Mouse (Mus musculus) heart, adult 9 months (tissue): ENCODE data around the gene Slco4a1.

Experiments
- DNase-seq, 2 experiments: peaks; one replicate each; pipeline ENCODE4 v3.0.0; 2022; ENCODE audit warnings: low spot score in 2 of 2

The Slco4a1 gene

DNA sequence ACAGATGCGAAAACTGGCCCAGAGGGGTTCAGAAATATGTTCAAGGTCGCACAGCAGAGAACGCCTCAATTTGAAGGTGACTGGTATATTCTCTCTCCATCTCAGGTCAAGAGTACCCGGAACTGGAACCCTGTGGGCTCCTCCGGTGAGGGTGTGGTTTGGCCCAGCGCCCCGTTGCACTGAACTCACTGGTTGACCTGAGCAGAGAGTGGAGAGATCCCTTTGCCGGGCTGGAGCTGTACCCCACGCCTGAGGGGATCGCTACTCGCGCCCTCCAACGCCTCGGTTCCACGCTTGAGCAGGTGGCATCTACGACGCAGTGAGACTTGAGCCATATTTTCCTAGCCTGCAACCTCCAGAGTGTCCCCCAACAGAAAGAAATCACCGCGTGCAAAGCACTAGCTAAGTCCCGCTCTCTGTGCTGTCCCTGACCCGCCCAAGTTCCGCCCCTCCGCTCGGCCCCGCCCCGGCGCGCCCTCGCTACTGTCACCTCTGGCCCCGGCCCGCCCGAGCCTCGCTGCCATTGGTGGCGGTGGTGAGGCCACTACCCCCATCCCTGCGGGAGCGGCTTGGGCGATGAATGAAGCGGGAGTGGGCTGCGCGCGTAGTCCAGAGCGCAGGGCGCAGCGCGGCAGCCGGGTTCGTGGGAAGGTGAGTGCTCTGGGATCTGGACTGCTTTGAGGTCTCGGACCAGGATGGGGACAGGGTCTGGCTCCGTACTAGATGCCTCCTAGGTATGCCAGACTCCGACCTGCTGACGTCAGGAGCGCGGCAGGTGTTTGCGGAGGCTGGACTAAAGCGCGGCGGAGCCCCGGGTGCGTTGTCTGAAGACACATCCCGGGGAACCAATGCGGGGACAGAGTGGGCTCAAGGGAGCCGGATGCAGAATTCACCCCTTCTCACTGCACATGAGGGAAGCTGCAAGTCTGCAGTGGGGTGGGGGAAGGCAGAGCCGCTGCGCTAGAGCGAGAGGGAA, at the start of gene Slco4a1:
Gene Slco4a1 (plus strand): TSS at position 523 of the 976 bp plus-strand sequence.
- peak; percentile 55 to 56 for DNase-seq

DNA sequence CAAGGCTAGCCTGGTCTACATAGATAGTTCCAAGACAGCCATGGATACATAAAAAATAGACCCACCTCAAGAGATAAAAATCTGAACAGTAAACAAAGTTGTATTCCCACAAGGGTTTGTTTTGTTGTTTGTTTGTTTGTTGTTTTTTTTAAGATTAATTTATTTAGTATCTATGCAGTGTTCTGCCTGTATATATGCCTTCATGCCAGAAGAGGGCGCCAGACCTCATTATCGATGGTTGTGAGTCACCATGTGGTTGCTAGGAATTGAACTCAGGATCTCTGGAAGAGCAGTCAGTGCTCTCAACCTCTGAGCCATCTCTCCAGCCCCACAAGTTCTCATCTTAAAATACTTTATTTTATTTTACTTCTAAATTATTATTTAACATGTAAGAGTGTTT, 47.6 kb upstream of the Slco4a1 start:
- no peak for DNase-seq

DNA sequence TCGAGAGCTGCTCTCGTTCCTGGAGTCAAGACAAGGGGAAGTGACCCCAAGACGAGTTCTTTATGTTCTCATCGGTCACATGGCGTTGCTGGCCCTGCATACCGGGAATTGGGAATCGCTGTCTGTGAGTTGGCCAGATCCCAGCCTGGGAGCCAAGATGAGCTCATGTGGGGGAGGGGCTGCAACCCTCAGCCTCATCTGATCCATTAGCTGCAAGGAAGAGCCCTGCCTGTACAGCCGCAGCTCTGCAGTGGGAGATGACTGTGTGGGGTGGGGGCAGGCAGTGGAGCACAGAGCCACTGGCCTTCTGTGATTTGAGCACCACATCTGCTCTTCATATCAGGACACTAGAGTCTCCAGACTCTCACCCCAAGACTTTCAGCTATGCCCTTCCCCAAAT, 45.6 kb upstream of the Slco4a1 start:
- no peak for DNase-seq

GRCm38 (mm10) chr2:180411013-180411412, 45.0 kb upstream of the Slco4a1 start:
- DNase-seq, result no peak

DNA sequence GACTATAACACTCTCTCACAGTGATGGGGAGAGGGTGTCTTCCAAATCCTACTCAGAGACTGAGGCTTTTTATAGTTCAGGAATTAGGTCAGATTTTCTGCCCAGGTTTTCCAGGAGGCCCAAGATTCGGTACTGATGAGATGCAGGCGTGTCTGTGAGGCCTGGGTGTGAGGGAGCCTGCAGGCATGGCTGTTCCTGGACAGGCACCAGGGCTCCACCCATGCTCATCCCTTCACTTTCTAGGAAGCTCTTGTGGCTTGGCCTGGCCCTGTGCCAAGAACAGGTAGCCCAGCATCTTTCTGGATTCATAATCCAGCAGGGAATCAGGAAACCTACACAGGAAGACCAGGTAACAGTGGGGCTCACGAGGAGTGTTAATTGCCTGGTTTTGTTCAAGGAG, 40.4 kb upstream of the Slco4a1 start:
- DNase-seq, result no peak

DNA sequence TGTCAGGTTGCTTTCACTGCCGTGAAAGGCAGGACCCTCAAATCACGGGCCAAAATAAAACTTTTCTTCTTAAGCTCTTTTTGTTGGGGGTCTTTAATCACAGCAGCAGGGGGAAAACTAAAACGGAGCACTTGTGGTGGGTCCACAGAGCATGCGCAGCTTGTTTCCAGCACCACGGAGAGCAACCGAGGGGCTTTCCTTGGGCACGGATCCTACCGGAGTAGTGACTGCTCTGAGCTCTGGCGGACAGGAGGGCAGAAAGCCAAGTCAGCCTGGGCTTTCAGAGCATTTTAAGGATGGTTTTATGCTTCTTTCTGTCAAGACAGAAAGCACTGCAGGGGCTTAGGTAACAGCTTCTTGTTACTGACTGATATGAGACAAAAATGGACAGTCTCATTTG, 38.3 kb upstream of the Slco4a1 start:
- no peak for DNase-seq

- no peak for DNase-seq
Observed at GRCm38 (mm10) chr2:180420641-180421040, 35.4 kb upstream of the Slco4a1 start.

DNA sequence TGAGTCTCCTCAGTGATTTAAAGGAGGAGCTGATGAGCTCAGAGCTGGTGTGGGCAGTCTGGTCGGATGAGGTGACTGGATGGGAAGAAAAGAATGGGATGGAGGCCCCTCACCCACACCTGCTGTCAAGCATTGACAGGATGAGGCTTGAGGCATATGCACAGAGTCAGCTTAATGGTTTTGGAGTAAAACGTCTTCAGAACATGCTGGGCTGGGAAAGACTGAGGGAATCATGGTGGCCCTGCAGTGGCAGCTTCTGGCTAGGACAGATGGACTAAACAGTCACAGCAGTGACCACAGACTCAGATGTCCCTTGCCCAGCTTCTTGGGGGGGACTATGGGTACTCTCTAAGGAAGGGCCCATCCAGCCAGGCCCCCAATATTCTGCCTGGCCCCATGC, 30.9 kb upstream of the Slco4a1 start:
- DNase-seq, result no peak

DNA sequence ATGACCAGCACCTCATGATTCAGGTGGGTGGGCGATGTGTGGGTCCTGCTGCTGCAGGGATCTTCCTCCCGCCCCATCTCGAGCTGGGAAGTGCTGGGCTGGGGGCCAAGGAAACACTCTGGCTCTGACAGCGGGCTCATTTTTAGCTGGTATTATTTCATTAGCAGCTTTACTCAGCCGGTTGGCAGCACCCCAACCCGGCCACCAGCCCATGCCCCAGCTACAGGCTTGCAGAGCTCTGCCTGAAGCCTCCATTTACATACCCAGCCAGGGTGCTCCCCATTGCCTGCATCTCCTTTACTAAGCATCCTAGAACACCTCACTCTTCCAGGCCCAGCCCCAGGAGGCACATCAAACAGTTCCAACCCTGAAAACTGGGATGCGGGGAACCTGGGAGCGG, 29.0 kb upstream of the Slco4a1 start:
- peak in 1 of 2 experiments; percentile 14 for DNase-seq

- DNase-seq, result no peak
Observed at GRCm38 (mm10) chr2:180428331-180428730, 27.7 kb upstream of the Slco4a1 start.

DNA sequence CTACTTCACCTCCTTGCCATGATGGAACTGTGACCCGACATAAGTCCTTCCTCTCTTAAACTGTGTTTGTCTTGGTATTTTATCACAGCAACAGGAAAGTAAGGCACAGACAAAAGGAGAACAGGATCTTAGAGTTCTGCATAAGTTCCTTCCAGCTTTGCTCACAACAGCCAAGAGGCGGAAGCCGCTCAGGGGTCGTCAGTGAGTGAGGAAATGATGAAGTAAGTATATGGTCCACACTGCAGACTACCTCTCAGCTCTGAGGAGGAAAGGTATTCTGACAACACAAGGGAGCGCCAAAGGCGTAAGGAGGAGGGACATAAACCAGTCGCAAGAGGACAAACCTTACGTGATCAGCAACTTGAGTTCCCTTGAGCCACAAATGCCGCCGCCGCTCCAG, 25.4 kb upstream of the Slco4a1 start:
- no peak for DNase-seq

- DNase-seq, result peak in 1 of 2 experiments; percentile 38
Observed at GRCm38 (mm10) chr2:180432042-180432668, 23.9 kb upstream of the Slco4a1 start.

DNA sequence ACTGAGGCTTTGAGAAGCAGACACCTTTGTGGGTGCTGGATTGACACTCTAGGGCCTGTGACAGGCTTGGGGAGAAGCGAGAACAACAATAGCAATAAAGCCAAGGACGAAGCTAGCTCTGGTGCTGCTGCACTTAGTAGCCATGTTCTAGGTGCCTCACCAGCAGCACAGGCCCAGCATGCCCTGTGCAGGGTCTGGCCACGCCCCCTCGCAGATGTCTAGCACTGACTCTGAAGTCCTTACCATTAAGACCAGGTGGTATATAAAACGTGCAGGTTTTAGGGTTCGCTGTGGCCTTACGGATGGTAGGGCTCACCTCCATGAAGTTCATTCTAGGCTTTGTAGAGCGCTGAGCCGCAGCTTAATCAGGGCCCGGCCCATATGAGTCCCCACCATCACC, 23.3 kb upstream of the Slco4a1 start:
- no peak for DNase-seq

DNA sequence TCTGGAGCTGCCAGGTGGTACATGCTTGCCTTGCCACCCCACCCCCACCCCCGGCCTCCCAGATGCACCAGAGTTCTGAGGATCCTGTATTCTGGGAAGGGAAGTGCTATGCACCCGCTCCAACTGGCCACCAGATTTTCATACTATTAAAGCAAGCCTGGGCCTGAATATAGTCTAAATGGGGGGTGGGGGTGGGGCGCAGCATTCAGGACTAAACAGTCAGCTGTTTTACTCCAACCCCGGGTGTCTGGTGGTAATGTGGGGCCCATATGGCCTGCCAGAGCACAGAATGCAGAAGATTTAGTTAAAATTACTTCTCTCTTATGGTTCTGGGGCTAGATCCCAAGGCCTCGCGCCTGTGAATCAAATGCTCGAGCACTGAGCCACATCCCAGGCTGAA, 22.7 kb upstream of the Slco4a1 start:
- DNase-seq, result no peak

DNA sequence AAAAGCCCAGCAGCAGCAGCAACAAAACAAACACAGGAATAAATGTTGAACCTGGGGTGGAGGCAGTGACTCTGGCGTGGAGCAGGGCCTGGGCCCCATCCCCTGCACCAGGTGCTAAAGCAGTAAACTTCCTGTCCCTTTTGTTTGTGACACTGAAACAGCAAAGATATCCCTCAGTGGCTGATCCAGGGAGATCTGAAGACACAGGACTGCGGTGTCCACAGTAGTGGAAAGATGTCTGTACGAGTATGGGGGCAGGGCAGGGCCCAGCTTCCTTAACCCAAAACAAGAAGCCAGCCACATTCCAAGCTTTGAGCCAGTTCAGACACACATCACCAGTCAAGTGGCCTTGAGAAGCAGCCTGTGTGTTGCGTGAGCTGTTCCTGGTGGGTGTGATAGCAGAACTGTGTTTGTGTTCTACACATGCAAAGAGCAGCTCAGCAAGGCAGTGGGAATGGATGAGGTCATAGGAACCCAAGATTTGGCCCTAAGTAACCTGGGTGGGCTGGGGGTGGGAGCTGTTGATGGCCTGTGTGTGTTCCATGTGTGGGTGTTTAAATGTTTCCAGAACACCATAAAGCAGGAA, 20.6 kb upstream of the Slco4a1 start:
- DNase-seq, result no peak

DNA sequence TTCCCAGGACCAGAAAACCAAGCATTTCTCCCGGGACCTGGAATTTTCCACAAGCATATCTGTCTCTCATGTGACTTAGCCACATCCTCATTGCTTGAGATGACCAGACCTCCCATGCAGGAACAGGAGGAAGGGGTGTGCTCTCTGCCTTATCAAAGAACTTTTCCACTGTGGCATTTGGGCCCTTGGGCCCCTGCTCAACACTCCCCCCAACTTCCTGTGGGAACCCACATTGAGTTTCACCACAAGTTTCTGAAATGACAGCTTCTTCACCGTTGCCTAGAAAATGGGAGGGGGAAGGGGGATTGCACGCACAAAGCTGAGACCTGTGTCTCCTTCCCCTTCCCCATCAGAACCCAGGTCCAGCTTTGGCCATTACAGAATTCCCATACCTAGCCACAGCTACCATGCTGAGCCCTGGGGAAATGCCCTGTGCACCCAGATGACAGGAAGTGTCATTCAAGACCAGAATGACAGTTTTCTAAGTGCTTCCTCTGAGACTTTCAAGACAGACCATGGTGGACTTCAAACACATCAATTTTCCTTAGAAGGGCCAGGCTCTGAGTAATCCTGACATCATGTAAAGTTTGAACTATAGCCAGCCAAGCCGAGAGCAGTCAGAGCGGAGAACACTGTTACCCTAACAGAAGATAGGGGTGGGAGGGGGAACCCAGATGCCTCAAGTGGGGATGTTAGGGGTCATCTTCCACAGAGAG, 18.7 kb upstream of the Slco4a1 start:
- no peak for DNase-seq

DNA sequence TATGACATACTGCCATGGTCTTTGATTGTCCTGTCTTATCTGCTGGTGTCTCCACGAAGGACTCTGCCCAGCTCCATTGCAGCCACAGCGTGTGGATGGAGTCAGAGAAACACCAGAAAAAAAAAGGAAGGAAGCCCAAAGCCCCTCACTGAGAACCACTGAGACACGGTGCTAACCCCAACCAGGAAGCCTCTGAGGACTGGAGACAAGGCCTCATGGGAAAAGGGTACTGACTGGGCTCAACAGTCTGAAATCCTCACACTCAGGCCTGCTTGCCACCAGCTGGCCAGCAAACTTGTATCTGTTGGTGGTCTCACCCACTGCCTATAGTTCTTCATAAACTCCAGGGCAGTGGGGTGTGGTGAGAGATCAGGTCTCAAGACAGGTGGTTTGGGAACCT, 16.3 kb upstream of the Slco4a1 start:
- DNase-seq, result no peak

- DNase-seq, result no peak
Observed at GRCm38 (mm10) chr2:180440596-180441332, 15.3 kb upstream of the Slco4a1 start.

GRCm38 (mm10) chr2:180442061-180442460, 14.0 kb upstream of the Slco4a1 start:
- no peak for DNase-seq

GRCm38 (mm10) chr2:180443861-180444260, 12.2 kb upstream of the Slco4a1 start:
- no peak for DNase-seq
